Mouse (Mus musculus): ENCODE results near the gene Papss2. TPM values are rescaled to one million over a fixed set of nuclear protein-coding genes. Genes with fewer than 3 reads are reported as not detected.

Gene Papss2
- polyA plus RNA-seq (2014; fragmentation: Nextera tagmentation; extraction: Ambion mirVana), result 6.0 and 6.4 TPM in 2 replicates

DNA sequence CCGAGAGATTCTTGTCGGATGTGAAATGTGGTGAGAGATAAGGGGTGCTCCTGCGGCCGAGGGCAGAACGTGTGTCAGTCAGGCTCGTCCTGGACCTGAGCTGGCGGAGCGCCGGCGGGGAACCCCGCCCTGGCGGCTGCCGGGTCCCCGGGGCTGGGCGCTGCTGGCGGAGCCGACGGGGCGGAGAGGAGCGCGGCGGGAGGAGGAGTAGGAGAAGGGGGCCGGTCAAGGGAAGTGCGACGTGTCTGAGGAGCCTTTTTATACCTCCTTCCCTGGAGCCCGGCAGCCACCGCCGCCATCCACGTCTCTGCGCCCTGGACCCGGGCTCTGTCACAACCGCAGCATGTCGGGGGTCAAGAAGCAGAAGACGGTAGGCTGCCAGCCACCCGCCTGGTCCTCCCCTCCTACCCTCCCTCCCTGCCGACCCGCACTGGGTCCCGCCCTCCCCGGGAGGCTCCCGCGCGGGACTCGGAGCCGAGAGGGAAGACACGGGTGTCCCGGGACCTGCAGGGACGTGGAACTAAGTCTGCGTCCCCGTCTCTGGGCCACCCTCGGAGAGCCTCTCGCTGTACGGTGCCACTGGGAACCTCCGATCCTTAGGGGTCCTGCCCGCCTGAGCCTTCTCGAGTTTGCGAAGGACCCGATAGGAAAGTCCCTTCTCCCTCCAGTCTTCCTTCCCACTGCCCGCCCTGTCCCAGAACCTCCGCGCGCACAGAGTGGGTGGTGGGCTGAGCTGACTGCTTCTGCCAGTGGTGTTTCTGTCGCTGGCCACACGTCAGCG, at the start of gene Papss2:
Gene Papss2, plus strand, starts transcription at position 285 of the 781 bp plus-strand sequence.
- DNase-seq (ENCODE audit: low spot score), result peak; percentile 82
- Histone ChIP-seq H3K36me3 (ENCODE audit: control insufficient read depth, insufficient read depth, low read length) (no peaks in the 10 kb centered on the region), H3K27me3 (replicated peaks; ENCODE audit: control insufficient read depth, insufficient read depth, low read length) (peaks cover 19% of the 10 kb centered on the region), H3K4me3 (ENCODE audit: low read depth, low read length) (peak within 1 kb of the TSS; percentile 57), H3K27ac (ENCODE audit: low read depth) (no peak within 1 kb of the TSS), H3K9ac (ENCODE audit: low read length) (peak within 1 kb of the TSS; percentile 59), H3K9me3 (ENCODE audit: control insufficient read depth, low read length) (no peaks in the 10 kb centered on the region), H3K4me2 (ENCODE audit: low read length) (peak within 1 kb of the TSS; percentile 63), H3K4me1 (replicated peaks; ENCODE audit: control insufficient read depth, insufficient read depth, low read length) (no peaks in the 10 kb centered on the region)
- under 1% methylated on average over 60 of the region's 64 CpGs for WGBS
- ATAC-seq (replicated peaks; ENCODE audit: low FRiP score, low TSS enrichment, low read depth), result peak; percentile 82

DNA sequence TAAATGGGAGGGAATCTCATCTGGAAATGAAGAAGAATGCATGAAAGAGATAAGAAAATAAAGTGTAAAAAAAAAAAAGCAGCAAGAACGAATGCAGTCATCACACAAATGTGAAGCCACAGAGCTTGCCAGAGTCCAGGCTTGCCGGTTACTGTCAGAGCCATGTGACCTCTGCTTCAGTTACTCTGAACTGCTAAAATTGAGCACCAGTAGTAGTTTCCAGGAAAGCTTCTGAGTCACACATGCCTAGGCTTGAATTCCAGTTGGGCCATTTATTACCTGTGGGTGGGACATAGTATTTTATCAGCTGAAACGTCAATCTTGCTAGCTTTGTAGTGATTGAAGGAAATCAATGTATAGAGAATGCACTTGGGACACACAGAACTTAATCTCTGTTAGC, 48.2 kb upstream of the Papss2 start:
- DNase-seq (ENCODE audit: low spot score) (no peak), ATAC-seq (replicated peaks; ENCODE audit: low FRiP score, low TSS enrichment, low read depth) (no peak)
- H3K4me2 ChIP-seq (ENCODE audit: low read length), result no peak overlapping the region
- no peak overlapping the region for H3K4me3 ChIP-seq (ENCODE audit: low read depth, low read length)
- H3K27me3 ChIP-seq (replicated peaks; ENCODE audit: control insufficient read depth, insufficient read depth, low read length), result no peaks in the 10 kb centered on the region
- H3K36me3 ChIP-seq (ENCODE audit: control insufficient read depth, insufficient read depth, low read length), result no peaks in the 10 kb centered on the region
- no peak overlapping the region for H3K27ac ChIP-seq (ENCODE audit: low read depth)
- no peak overlapping the region for H3K9ac ChIP-seq (ENCODE audit: low read length)
- H3K4me1 ChIP-seq (replicated peaks; ENCODE audit: control insufficient read depth, insufficient read depth, low read length), result no peaks in the 10 kb centered on the region
- H3K9me3 ChIP-seq (ENCODE audit: control insufficient read depth, low read length), result no peaks in the 10 kb centered on the region
- WGBS, result 73% methylated on average over 3 of the region's 3 CpGs

DNA sequence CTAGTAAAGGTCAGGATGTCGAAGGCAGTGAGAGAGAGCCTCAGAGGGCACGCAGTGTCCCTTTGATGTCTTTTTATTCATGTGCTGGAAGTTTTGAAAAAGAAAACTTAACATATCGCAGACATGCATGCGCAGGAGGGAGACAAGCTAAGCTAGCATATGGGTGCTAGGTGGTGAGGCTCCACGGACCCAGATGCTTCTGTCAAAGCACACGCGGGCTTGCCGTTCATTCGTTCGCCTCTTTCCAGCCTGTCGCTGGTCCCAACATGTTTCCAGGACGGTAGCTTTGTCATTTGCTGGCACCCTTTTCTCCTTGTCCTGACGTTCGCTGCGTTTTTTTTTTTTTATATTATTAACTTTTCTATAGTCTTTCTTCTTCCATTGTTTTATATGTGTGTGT, 47.4 kb upstream of the Papss2 start:
- H3K4me2 ChIP-seq (ENCODE audit: low read length), result no peak overlapping the region
- H3K27me3 ChIP-seq (replicated peaks; ENCODE audit: control insufficient read depth, insufficient read depth, low read length), result no peaks in the 10 kb centered on the region
- ATAC-seq (replicated peaks; ENCODE audit: low FRiP score, low TSS enrichment, low read depth) (no peak), DNase-seq (ENCODE audit: low spot score) (no peak)
- H3K4me3 ChIP-seq (ENCODE audit: low read depth, low read length), result no peak overlapping the region
- no peak overlapping the region for H3K27ac ChIP-seq (ENCODE audit: low read depth)
- no peak overlapping the region for H3K9ac ChIP-seq (ENCODE audit: low read length)
- no peaks in the 10 kb centered on the region for H3K9me3 ChIP-seq (ENCODE audit: control insufficient read depth, low read length)
- H3K36me3 ChIP-seq (ENCODE audit: control insufficient read depth, insufficient read depth, low read length), result no peaks in the 10 kb centered on the region
- no peaks in the 10 kb centered on the region for H3K4me1 ChIP-seq (replicated peaks; ENCODE audit: control insufficient read depth, insufficient read depth, low read length)
- 87% methylated on average over 15 of the region's 15 CpGs for WGBS

DNA sequence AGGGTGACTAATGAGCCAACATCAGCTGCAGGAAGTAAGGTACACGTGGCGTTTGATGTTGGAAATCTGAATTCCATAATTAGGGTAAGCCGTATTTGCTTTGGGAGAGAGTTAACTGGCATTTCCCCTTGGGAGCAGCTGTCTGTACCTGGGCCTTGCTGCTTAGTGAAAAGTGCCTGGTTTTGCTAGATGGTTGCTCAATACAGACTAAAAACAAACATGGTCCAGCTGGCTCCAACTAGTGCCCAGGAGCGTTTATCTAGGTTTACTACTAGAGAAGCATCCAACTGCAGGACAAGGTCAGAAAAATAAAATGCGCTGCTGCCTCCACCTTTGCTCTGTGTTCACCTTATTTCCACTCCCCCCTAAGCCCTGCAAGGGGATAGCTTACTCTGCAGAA, 45.1 kb upstream of the Papss2 start:
- no peak overlapping the region for H3K9ac ChIP-seq (ENCODE audit: low read length)
- no peak overlapping the region for H3K4me3 ChIP-seq (ENCODE audit: low read depth, low read length)
- no peak overlapping the region for H3K4me2 ChIP-seq (ENCODE audit: low read length)
- 54% methylated on average over 5 of the region's 5 CpGs for WGBS
- H3K9me3 ChIP-seq (ENCODE audit: control insufficient read depth, low read length), result no peaks in the 10 kb centered on the region
- H3K36me3 ChIP-seq (ENCODE audit: control insufficient read depth, insufficient read depth, low read length), result no peaks in the 10 kb centered on the region
- no peak overlapping the region for H3K27ac ChIP-seq (ENCODE audit: low read depth)
- ATAC-seq (replicated peaks; ENCODE audit: low FRiP score, low TSS enrichment, low read depth) (no peak), DNase-seq (ENCODE audit: low spot score) (no peak)
- no peaks in the 10 kb centered on the region for H3K4me1 ChIP-seq (replicated peaks; ENCODE audit: control insufficient read depth, insufficient read depth, low read length)
- no peaks in the 10 kb centered on the region for H3K27me3 ChIP-seq (replicated peaks; ENCODE audit: control insufficient read depth, insufficient read depth, low read length)

DNA sequence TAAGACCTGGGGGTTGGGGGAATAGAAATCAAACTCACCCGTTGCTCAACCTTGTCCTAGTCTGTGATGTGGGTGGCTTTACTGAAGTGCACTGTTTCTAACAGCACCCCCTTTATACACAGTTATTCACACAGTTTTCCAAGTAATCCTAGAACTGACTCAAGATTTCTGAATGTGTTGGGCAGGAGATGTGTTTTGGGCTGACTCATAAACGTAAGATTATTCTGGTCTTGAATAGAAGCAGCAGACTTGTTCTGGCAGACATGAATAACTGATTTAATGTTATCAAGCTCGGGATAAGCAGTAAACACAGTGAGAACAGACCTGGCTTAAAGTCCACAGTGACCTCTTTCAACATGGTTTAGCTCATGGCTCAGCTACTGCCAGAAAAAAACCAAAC, 44.1 kb upstream of the Papss2 start:
- Histone ChIP-seq H3K4me3 (ENCODE audit: low read depth, low read length) (no peak overlapping the region), H3K9me3 (ENCODE audit: control insufficient read depth, low read length) (no peaks in the 10 kb centered on the region), H3K4me1 (replicated peaks; ENCODE audit: control insufficient read depth, insufficient read depth, low read length) (no peaks in the 10 kb centered on the region), H3K27ac (ENCODE audit: low read depth) (no peak overlapping the region), H3K36me3 (ENCODE audit: control insufficient read depth, insufficient read depth, low read length) (no peaks in the 10 kb centered on the region), H3K27me3 (replicated peaks; ENCODE audit: control insufficient read depth, insufficient read depth, low read length) (no peaks in the 10 kb centered on the region), H3K9ac (ENCODE audit: low read length) (no peak overlapping the region), H3K4me2 (ENCODE audit: low read length) (no peak overlapping the region)
- WGBS, result 52% methylated on average over 3 of the region's 3 CpGs
- no peak for ATAC-seq (replicated peaks; ENCODE audit: low FRiP score, low TSS enrichment, low read depth)
- no peak for DNase-seq (ENCODE audit: low spot score)

DNA sequence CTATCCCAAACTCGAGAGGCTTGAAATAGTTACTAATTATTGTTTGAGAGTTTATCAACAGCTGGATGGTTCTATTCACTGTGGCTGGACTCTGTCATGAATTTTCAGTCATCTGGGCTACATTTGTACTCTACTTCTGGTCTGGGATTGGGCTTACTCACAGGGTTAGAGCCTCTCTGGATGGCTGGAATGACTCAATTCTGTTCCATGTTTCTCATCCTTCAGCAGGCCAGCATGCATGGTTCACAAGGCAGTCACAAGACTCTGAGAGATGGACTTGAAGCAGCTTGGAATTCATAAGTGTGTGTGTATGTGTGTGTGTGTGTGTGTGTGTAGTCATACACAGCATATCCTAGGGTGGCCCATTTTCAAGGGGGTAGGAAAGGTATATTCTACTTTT, 43.5 kb upstream of the Papss2 start:
- Histone ChIP-seq H3K9me3 (ENCODE audit: control insufficient read depth, low read length) (no peaks in the 10 kb centered on the region), H3K4me3 (ENCODE audit: low read depth, low read length) (no peak overlapping the region), H3K27ac (ENCODE audit: low read depth) (no peak overlapping the region), H3K4me2 (ENCODE audit: low read length) (no peak overlapping the region), H3K4me1 (replicated peaks; ENCODE audit: control insufficient read depth, insufficient read depth, low read length) (no peaks in the 10 kb centered on the region), H3K9ac (ENCODE audit: low read length) (no peak overlapping the region), H3K36me3 (ENCODE audit: control insufficient read depth, insufficient read depth, low read length) (no peaks in the 10 kb centered on the region), H3K27me3 (replicated peaks; ENCODE audit: control insufficient read depth, insufficient read depth, low read length) (no peaks in the 10 kb centered on the region)
- 63% methylated on average over 1 of the region's 1 CpGs for WGBS
- DNase-seq (ENCODE audit: low spot score), result no peak
- no peak for ATAC-seq (replicated peaks; ENCODE audit: low FRiP score, low TSS enrichment, low read depth)

DNA sequence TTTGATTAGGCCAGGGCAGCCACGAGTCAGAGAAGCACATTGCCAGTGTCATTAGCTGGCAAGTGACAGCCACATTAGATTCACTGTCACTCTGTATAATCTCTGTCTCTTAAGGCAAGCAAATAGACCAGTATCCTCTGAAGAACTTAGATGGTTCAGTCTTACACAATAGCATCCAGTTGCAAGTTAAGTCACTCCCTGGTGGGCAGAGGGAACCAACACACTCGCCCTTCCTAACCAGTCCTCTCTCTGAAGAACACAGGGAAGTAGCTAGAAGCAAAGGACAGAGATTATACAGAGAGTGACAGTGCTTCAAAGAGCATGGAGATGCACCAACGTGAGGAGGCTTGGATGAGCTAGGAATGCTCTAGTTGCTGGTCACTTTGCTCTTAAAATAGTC, 42.3 kb upstream of the Papss2 start:
- 76% methylated on average over 3 of the region's 3 CpGs for WGBS
- no peak for ATAC-seq (replicated peaks; ENCODE audit: low FRiP score, low TSS enrichment, low read depth)
- Histone ChIP-seq H3K4me1 (replicated peaks; ENCODE audit: control insufficient read depth, insufficient read depth, low read length) (no peaks in the 10 kb centered on the region), H3K4me3 (ENCODE audit: low read depth, low read length) (no peak overlapping the region), H3K27me3 (replicated peaks; ENCODE audit: control insufficient read depth, insufficient read depth, low read length) (no peaks in the 10 kb centered on the region), H3K9ac (ENCODE audit: low read length) (no peak overlapping the region), H3K27ac (ENCODE audit: low read depth) (no peak overlapping the region), H3K4me2 (ENCODE audit: low read length) (no peak overlapping the region), H3K36me3 (ENCODE audit: control insufficient read depth, insufficient read depth, low read length) (no peaks in the 10 kb centered on the region), H3K9me3 (ENCODE audit: control insufficient read depth, low read length) (no peaks in the 10 kb centered on the region)
- no peak for DNase-seq (ENCODE audit: low spot score)

DNA sequence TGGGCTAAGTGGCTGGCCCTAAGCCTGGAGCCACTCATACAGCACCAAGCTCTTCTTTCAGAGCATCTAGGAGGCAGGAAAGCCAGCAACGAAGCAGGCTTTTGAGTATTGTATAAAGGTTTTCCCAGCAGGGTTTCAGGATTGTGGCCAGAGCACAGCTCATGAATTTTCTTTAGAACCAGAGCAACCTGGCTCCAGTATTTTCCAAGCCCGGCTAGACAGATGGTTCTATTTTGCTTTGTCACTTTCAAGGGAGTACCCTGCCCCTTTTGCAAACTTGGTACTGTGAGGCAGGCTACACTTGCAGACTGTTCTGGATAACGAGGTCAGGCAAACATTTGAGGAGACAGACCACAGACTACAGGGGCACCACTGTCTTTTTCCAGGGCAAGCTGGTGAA, 40.3 kb upstream of the Papss2 start:
- Histone ChIP-seq H3K4me3 (ENCODE audit: low read depth, low read length) (no peak overlapping the region), H3K4me2 (ENCODE audit: low read length) (no peak overlapping the region), H3K9me3 (ENCODE audit: control insufficient read depth, low read length) (no peaks in the 10 kb centered on the region), H3K4me1 (replicated peaks; ENCODE audit: control insufficient read depth, insufficient read depth, low read length) (no peaks in the 10 kb centered on the region), H3K27me3 (replicated peaks; ENCODE audit: control insufficient read depth, insufficient read depth, low read length) (no peaks in the 10 kb centered on the region), H3K27ac (ENCODE audit: low read depth) (no peak overlapping the region), H3K36me3 (ENCODE audit: control insufficient read depth, insufficient read depth, low read length) (no peaks in the 10 kb centered on the region), H3K9ac (ENCODE audit: low read length) (no peak overlapping the region)
- no peak for DNase-seq (ENCODE audit: low spot score)
- 27% methylated on average over 3 of the region's 3 CpGs for WGBS
- ATAC-seq (replicated peaks; ENCODE audit: low FRiP score, low TSS enrichment, low read depth), result no peak

DNA sequence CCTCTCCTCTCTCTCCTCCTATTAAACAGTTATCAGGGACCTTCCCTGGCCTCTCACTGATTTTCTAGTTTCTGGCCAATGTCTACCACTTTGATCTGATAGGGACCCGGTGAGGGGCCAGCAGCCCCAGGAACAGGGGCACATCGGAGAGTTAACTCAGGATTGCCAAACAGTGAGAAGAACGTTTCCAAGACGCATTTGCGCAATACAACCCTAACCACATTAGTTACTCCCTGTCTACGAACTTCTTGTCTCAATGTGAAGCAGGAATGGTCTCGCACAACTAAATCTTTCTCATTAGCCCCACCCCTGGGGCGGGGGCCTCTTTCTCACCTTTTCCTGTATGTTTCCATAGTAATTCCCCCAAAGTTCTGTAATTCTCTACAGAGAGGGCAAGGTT, 28.6 kb upstream of the Papss2 start:
- no peak for ATAC-seq (replicated peaks; ENCODE audit: low FRiP score, low TSS enrichment, low read depth)
- Histone ChIP-seq H3K4me2 (ENCODE audit: low read length) (no peak overlapping the region), H3K27ac (ENCODE audit: low read depth) (no peak overlapping the region), H3K36me3 (ENCODE audit: control insufficient read depth, insufficient read depth, low read length) (no peaks in the 10 kb centered on the region), H3K9me3 (ENCODE audit: control insufficient read depth, low read length) (no peaks in the 10 kb centered on the region), H3K4me1 (replicated peaks; ENCODE audit: control insufficient read depth, insufficient read depth, low read length) (no peaks in the 10 kb centered on the region), H3K27me3 (replicated peaks; ENCODE audit: control insufficient read depth, insufficient read depth, low read length) (no peaks in the 10 kb centered on the region), H3K4me3 (ENCODE audit: low read depth, low read length) (no peak overlapping the region), H3K9ac (ENCODE audit: low read length) (no peak overlapping the region)
- 82% methylated on average over 8 of the region's 8 CpGs for WGBS
- DNase-seq (ENCODE audit: low spot score), result no peak
